Mouse (Mus musculus) G1E (cell line): ENCODE data around the gene Cnbp.

Experiments
- CTCF ChIP-seq: IDR thresholded peaks from 2 replicates; pipeline ENCODE4 v1.5.1; 2012; ENCODE audit warnings: low read depth, low read length, inconsistent platforms, mixed read lengths
- GATA2 ChIP-seq: IDR thresholded peaks from 2 replicates; pipeline ENCODE4 v1.6.1; 2012; ENCODE audit warnings: low read depth, low read length, inconsistent platforms, borderline replicate concordance
- TAL1 ChIP-seq: conservative IDR thresholded peaks from 2 replicates; pipeline ENCODE4 v1.6.1; 2012; ENCODE audit warnings: low read depth, low read length, inconsistent platforms, mixed read lengths

- TF ChIP-seq CTCF: no peak
- TF ChIP-seq GATA2: no peak
- no peak for TF ChIP-seq TAL1
These were observed 15.2 kb downstream of the Cnbp start, which contains the start of gene Gm45140 for GRCm38 (mm10) chr6:87835695-87836094.
